Mouse (Mus musculus): ENCODE measurements around the gene Spata18.

GRCm38 (mm10) chr5:73686149-73686548 is 35.0 kb downstream of the Spata18 start:
- peak; percentile 23; the same call in 1 of the 2 replicates for TF ChIP-seq CTCF (IDR thresholded peaks at IDR 0.05; ENCODE audit: low read depth)
- no peak for TF ChIP-seq EP300 (IDR thresholded peaks at IDR 0.05; ENCODE audit: low read depth)
